Mouse (Mus musculus) myocyte (in vitro differentiated cells): ENCODE measurements around the gene Bcar3. TPM values are rescaled to one million over a fixed set of nuclear protein-coding genes. Genes with fewer than 3 reads are reported as not detected.

Source experiments
- H3K27me3 ChIP-seq: one replicate; pipeline ENCODE4 v1.6.1; 2011; ENCODE audit not compliant: control insufficient read depth, insufficient read depth, insufficient read length
- H3K36me3 ChIP-seq: one replicate; pipeline ENCODE4 v1.6.1; 2011; ENCODE audit not compliant: control insufficient read depth, insufficient read depth
- H3K4me2 ChIP-seq: one replicate; pipeline ENCODE4 v1.6.1; 2011; ENCODE audit warnings: low read depth, control low read depth
- H3K4me3 ChIP-seq: one replicate; pipeline ENCODE4 v1.5.1; 2011; ENCODE audit warnings: mild to moderate bottlenecking, control low read depth, moderate library complexity
- H3K79me2 ChIP-seq: one replicate; pipeline ENCODE4 v1.6.1; 2011; ENCODE audit not compliant: control insufficient read depth, insufficient read depth
- H3ac ChIP-seq: one replicate; pipeline ENCODE4 v1.6.1; 2011; ENCODE audit not compliant: control insufficient read depth, insufficient read length
- CEBPB ChIP-seq: IDR thresholded peaks from 2 replicates; pipeline ENCODE4 v1.6.1; 2011; ENCODE audit warnings: mild to moderate bottlenecking, moderate library complexity; ENCODE audit not compliant: poor library complexity, insufficient read depth, severe bottlenecking
- E2F4 ChIP-seq: IDR thresholded peaks from one replicate; pipeline ENCODE4 v1.6.1; 2011; ENCODE audit warnings: mild to moderate bottlenecking, control low read depth, moderate library complexity; ENCODE audit not compliant: insufficient read depth
- MAX ChIP-seq: IDR thresholded peaks from one replicate; pipeline ENCODE4 v1.6.1; 2011; ENCODE audit warnings: low read depth, mild to moderate bottlenecking, control low read depth
- MYOD1 ChIP-seq, 3 experiments: IDR thresholded peaks; one replicate each; pipeline ENCODE4 v1.6.1; 2011; ENCODE audit warnings: control low read depth in 2 of 3, low read depth in 2 of 3, mild to moderate bottlenecking in 2 of 3, moderate library complexity in 1 of 3; ENCODE audit not compliant: insufficient read length in 2 of 3, control insufficient read depth in 1 of 3
- MYOG ChIP-seq, 3 experiments: IDR thresholded peaks; one replicate each; pipeline ENCODE4 v1.6.1; 2011; ENCODE audit warnings: control low read depth in 2 of 3, low read depth in 2 of 3, mild to moderate bottlenecking in 2 of 3; ENCODE audit not compliant: insufficient read length in 2 of 3, control insufficient read depth in 1 of 3, insufficient read depth in 1 of 3
- POLR2A ChIP-seq: IDR thresholded peaks from one replicate; pipeline ENCODE4 v1.6.1; 2011; ENCODE audit warnings: low read depth, mild to moderate bottlenecking, control low read depth, moderate library complexity; ENCODE audit not compliant: insufficient read length
- POLR2AphosphoS2 ChIP-seq: IDR thresholded peaks from one replicate; pipeline ENCODE4 v1.6.1; 2011; ENCODE audit warnings: low read depth, control low read depth; ENCODE audit not compliant: insufficient read length
- REST ChIP-seq: IDR thresholded peaks from one replicate; pipeline ENCODE4 v1.6.1; 2011; ENCODE audit warnings: mild to moderate bottlenecking, control low read depth, moderate library complexity; ENCODE audit not compliant: insufficient read depth, insufficient read length
- SRF ChIP-seq: IDR thresholded peaks from one replicate; pipeline ENCODE4 v1.6.1; 2011; ENCODE audit warnings: low read depth; ENCODE audit not compliant: control insufficient read depth, insufficient read length
- TCF12 ChIP-seq: IDR thresholded peaks from one replicate; pipeline ENCODE4 v1.6.1; 2011; ENCODE audit warnings: mild to moderate bottlenecking, control low read depth; ENCODE audit not compliant: poor library complexity, insufficient read depth, severe bottlenecking
- TCF3 ChIP-seq: IDR thresholded peaks from one replicate; pipeline ENCODE4 v1.6.1; 2011; ENCODE audit warnings: low read depth, control low read depth; ENCODE audit not compliant: insufficient read length
- USF1 ChIP-seq: IDR thresholded peaks from one replicate; pipeline ENCODE4 v1.6.1; 2011; ENCODE audit warnings: low read depth, mild to moderate bottlenecking, control low read depth, moderate library complexity
- polyA plus RNA-seq: library from polyadenylated mRNA; unstranded; fragments of >200 nt; fragmentation: generic; extraction: Trizol; gene quantifications from one replicate; pipeline ENCODE4 v1.2.1, GENCODE M21; 2012; ENCODE audit warnings: missing spikeins

Bcar3 gene
- polyA plus RNA-seq, 1 experiment: 21.4 TPM

GRCm38 (mm10) chr3:122484301-122484700 lies 190.4 kb downstream of the Bcar3 start:
- no peaks in the 10 kb centered on the region for H3K36me3 ChIP-seq
- H3ac ChIP-seq: no peak overlapping the region
- no peaks in the 10 kb centered on the region for H3K27me3 ChIP-seq
- peaks cover 85% of the 10 kb centered on the region for H3K79me2 ChIP-seq
- TF ChIP-seq CEBPB: no peak
- TF ChIP-seq TCF12: no peak
- no peak for TF ChIP-seq POLR2AphosphoS2
- TF ChIP-seq REST: no peak
- no peak for TF ChIP-seq TCF3
- no peak for TF ChIP-seq USF1
- TF ChIP-seq POLR2A: no peak
- TF ChIP-seq MYOG (IDR thresholded peaks at IDR 0.05; ENCODE audit: control insufficient read depth in 1 of 3, insufficient read depth in 1 of 3, insufficient read length in 2 of 3, low read depth in 2 of 3): no peak
- H3K4me2 ChIP-seq: peak overlapping the region; percentile 87
- peak overlapping the region; percentile 16 for H3K4me3 ChIP-seq

DNA sequence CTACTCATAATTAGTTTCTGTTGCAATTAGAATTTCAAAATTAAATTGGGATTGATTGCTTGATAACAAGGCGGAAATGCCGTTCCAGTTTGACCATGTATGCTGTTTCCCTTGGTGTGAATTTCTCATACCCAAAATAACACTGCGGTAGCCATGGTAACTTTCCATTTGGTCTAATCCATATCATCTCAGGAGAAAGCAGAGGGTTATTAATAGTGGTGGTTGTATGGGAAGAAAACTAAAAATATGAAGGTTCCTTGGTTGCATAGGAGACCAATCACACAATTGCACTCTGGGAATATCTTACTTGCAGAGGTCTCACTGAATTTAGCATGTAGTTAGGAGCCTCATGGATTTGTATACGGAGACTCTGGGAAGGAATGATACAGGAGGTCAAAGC lies 191.8 kb downstream of the Bcar3 start:
- no peaks in the 10 kb centered on the region for H3K36me3 ChIP-seq
- peaks cover 86% of the 10 kb centered on the region for H3K79me2 ChIP-seq
- peak overlapping the region; percentile 87 for H3K4me2 ChIP-seq
- no peak overlapping the region for H3ac ChIP-seq
- TF ChIP-seq TCF12 (no peak), MAX (no peak), SRF (no peak), TCF3 (no peak), MYOG (IDR thresholded peaks at IDR 0.05; ENCODE audit: control insufficient read depth in 1 of 3, insufficient read depth in 1 of 3, insufficient read length in 2 of 3, low read depth in 2 of 3) (no peak), REST (no peak), POLR2AphosphoS2 (no peak), E2F4 (no peak), MYOD1 (IDR thresholded peaks at IDR 0.05; ENCODE audit: control insufficient read depth in 1 of 3, insufficient read length in 2 of 3, low read depth in 2 of 3) (no peak)
- H3K4me3 ChIP-seq: no peak overlapping the region
- H3K27me3 ChIP-seq: no peaks in the 10 kb centered on the region

- TF ChIP-seq TCF3 (no peak), MAX (no peak), POLR2AphosphoS2 (no peak), TCF12 (no peak), MYOD1 (IDR thresholded peaks at IDR 0.05; ENCODE audit: control insufficient read depth in 1 of 3, insufficient read length in 2 of 3, low read depth in 2 of 3) (no peak), REST (no peak), MYOG (IDR thresholded peaks at IDR 0.05; ENCODE audit: control insufficient read depth in 1 of 3, insufficient read depth in 1 of 3, insufficient read length in 2 of 3, low read depth in 2 of 3) (no peak), E2F4 (no peak), POLR2A (no peak), CEBPB (no peak), USF1 (no peak), SRF (no peak)
- Histone ChIP-seq H3ac (no peak overlapping the region), H3K4me3 (no peak overlapping the region), H3K27me3 (no peaks in the 10 kb centered on the region), H3K36me3 (no peaks in the 10 kb centered on the region), H3K4me2 (peak overlapping the region; percentile 41), H3K79me2 (peaks cover 86% of the 10 kb centered on the region)
These were observed 192.3 kb downstream of the Bcar3 start for GRCm38 (mm10) chr3:122486193-122486592.

DNA sequence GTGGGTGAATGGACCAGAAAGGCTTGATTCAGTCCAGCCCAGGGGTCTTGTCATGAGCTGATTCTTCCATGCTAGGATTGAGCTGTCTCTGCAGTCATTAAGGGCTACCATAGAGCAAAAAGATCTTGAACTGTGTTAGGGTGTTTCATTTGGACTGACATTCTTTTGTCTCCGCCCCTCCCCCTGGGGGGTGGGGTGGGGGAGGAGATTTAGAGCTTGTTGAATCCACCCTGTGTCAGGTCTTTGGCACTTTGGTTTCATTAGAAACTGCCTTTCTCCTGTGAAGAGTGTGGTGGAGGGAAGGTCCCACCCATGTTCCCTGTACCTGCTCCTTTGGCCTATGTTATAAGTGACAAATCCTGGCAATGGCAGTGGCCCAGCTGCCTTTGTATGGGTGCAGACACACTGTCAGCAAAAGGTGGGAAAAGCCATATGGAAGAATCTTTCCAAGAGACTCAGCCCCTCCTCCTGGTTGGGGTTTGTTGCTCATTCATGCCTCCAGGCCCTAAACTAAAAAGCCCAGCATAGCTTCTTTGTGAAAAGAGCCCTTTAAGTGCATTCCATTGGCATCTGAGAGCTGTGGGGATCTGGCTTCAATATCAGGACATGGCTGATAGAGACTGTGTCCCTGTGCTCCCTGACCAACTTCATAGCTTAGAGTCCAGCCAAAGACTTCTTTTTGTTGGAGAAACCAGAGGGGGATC lies 194.3 kb downstream of the Bcar3 start:
- Histone ChIP-seq H3K4me2 (peak overlapping the region; percentile 26), H3K79me2 (peaks cover 91% of the 10 kb centered on the region)

DNA sequence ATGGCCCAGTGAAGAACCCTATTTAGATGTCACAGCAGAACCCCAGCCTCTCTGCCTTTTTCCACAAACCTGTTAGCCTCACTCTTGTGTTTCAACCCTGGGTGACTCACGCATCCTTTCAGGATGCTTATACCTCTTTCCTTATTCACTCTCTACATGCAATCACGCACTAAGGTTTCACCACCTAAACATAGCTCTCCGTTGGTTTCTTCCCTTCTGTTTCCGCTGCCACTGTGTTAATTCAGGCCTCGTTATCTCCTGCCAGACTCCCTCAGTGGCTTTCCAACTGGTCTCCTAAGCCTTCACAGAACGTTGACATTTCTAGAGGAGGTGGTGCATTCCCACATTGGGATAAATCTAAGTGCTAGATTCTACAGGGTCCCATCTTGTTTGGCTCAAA lies 196.6 kb downstream of the Bcar3 start:
- Histone ChIP-seq H3ac (no peak overlapping the region), H3K36me3 (no peaks in the 10 kb centered on the region)
- no peak for TF ChIP-seq CEBPB
- TF ChIP-seq TCF12: no peak
- TF ChIP-seq POLR2A: no peak
- TF ChIP-seq USF1: no peak

More for the DNA sequence above, 194.3 kb downstream of the Bcar3 start:
- Histone ChIP-seq H3K36me3 (no peaks in the 10 kb centered on the region), H3K27me3 (no peaks in the 10 kb centered on the region), H3K4me3 (no peak overlapping the region), H3ac (no peak overlapping the region)
- TF ChIP-seq TCF12 (no peak), POLR2AphosphoS2 (no peak), MYOG (IDR thresholded peaks at IDR 0.05; ENCODE audit: control insufficient read depth in 1 of 3, insufficient read depth in 1 of 3, insufficient read length in 2 of 3, low read depth in 2 of 3) (no peak), POLR2A (no peak), MYOD1 (IDR thresholded peaks at IDR 0.05; ENCODE audit: control insufficient read depth in 1 of 3, insufficient read length in 2 of 3, low read depth in 2 of 3) (no peak), TCF3 (no peak)

More for the DNA sequence above, 196.6 kb downstream of the Bcar3 start:
- Histone ChIP-seq H3K4me2 (no peak overlapping the region), H3K4me3 (no peak overlapping the region), H3K27me3 (no peaks in the 10 kb centered on the region), H3K79me2 (peaks cover 93% of the 10 kb centered on the region)
